Mouse (Mus musculus) cortical plate, adult 2 months (tissue): Measurements from ENCODE around the gene Kctd14.

ENCODE experiments used
- CTCF ChIP-seq: fragments of 200-500 bp; IDR thresholded peaks from 2 replicates; pipeline ENCODE4 v1.5.1; 2011; ENCODE audit warnings: mild to moderate bottlenecking, control low read depth, low read length; ENCODE audit not compliant: insufficient read depth; ENCODE audit errors: extremely low read depth
- POLR2A ChIP-seq: fragments of 200-500 bp; IDR thresholded peaks from 2 replicates; pipeline ENCODE4 v1.6.1; 2011; ENCODE audit warnings: mild to moderate bottlenecking, low read length, control low read depth; ENCODE audit not compliant: insufficient read depth; ENCODE audit errors: extremely low read depth

GRCm38 (mm10) chr7:97452196-97452595 is 1.1 kb downstream of the Kctd14 start:
- TF ChIP-seq CTCF (no peak), POLR2A (no peak)
